Mouse (Mus musculus) limb, embryonic 14.5 days (tissue): ENCODE measurements around the gene Gm10100. TPM values are rescaled to one million over a fixed set of nuclear protein-coding genes. Genes with fewer than 3 reads are reported as not detected.
"Not testable (repeated sequence)": the region's sequence is repeated elsewhere in the genome, so short reads cannot be mapped to it uniquely, and the experiment has no call there.

Experiments
- ATAC-seq: fragments of 200-750 bp; cut with Nextera tagmentation; 2 replicates; pipeline ENCODE4 v1.8.0; 2017; ENCODE audit warnings: low read depth, moderate number of reproducible peaks, moderate TSS enrichment; ENCODE audit not compliant: low FRiP score
- DNase-seq: peaks from one replicate; pipeline ENCODE4 v3.0.0-alpha.2; 2015; ENCODE audit warnings: low spot score
- H3K27ac ChIP-seq: fragments of 300-500 bp; sonication (generic); replicated peaks from 2 replicates; pipeline ENCODE4 v1.5.1; 2014; ENCODE audit warnings: low read depth, mild to moderate bottlenecking, low read length, moderate library complexity, mixed read lengths
- H3K27me3 ChIP-seq: fragments of 300-500 bp; sonication (generic); 2 replicates; pipeline ENCODE4 v1.6.1; 2014; ENCODE audit warnings: low read length, mixed read lengths; ENCODE audit not compliant: control insufficient read depth, insufficient read depth
- H3K36me3 ChIP-seq: fragments of 300-500 bp; sonication (generic); 2 replicates; pipeline ENCODE4 v1.6.1; 2014; ENCODE audit warnings: mild to moderate bottlenecking, low read length, moderate library complexity, mixed read lengths; ENCODE audit not compliant: control insufficient read depth, insufficient read depth
- H3K4me1 ChIP-seq: fragments of 300-500 bp; sonication (generic); 2 replicates; pipeline ENCODE4 v1.6.1; 2014; ENCODE audit warnings: antibody characterized with exemption, low read length, mixed read lengths; ENCODE audit not compliant: control insufficient read depth, insufficient read depth
- H3K4me2 ChIP-seq: fragments of 300-500 bp; sonication (generic); replicated peaks from 2 replicates; pipeline ENCODE4 v1.6.1; 2014; ENCODE audit warnings: low read depth, mild to moderate bottlenecking, low read length, moderate library complexity; ENCODE audit not compliant: severe bottlenecking
- H3K4me3 ChIP-seq: fragments of 300-500 bp; sonication (generic); replicated peaks from 2 replicates; pipeline ENCODE4 v1.5.1; 2014; ENCODE audit warnings: low read length
- H3K9ac ChIP-seq: fragments of 300-500 bp; sonication (generic); 2 replicates; pipeline ENCODE4 v1.6.1; 2014; ENCODE audit warnings: mild to moderate bottlenecking, low read depth, low read length, moderate library complexity; ENCODE audit not compliant: severe bottlenecking
- H3K9me3 ChIP-seq: fragments of 300-500 bp; sonication (generic); 2 replicates; pipeline ENCODE4 v1.6.1; 2016; ENCODE audit warnings: low read length; ENCODE audit not compliant: control insufficient read depth
- POLR2A ChIP-seq: fragments of 200-500 bp; IDR thresholded peaks from 2 replicates; pipeline ENCODE4 v1.8.0; 2012; ENCODE audit warnings: inconsistent platforms, mild to moderate bottlenecking, moderate library complexity, borderline replicate concordance; ENCODE audit not compliant: insufficient read depth, insufficient read length; ENCODE audit errors: extremely low read depth
- WGBS: fragments of 180-500 bp; shearing (Covaris S2); extraction: QIAGEN DNeasy Blood & Tissue Kit; methylation state at CpG from one replicate; pipeline ENCODE4 v1.1.7; 2014; 5-methylcytosine and 5-hydroxymethylcytosine counted together
- polyA plus RNA-seq, 2 experiments: library from polyadenylated mRNA; depleted of rRNA in 1 of 2; stranded (reverse) in 1 of 2; unstranded in 1 of 2; fragments of >200 nt; fragmentation: Nextera tagmentation in 1 of 2; extraction: Ambion mirVana in 1 of 2; gene quantifications; 2 replicates each; pipeline versions ENCODE4 v1.2.1 to v1.2.3; 2012 to 2014

The Gm10100 gene
- polyA plus RNA-seq, 2 experiments: not detected

- H3K9ac ChIP-seq: no peak overlapping the region
- no peak for TF ChIP-seq POLR2A
- H3K36me3 ChIP-seq: no peaks in the 10 kb centered on the region
- H3K4me1 ChIP-seq: no peaks in the 10 kb centered on the region
- WGBS: 34% methylated on average over 4 of the region's 4 CpGs
- no peak for ATAC-seq
- H3K9me3 ChIP-seq: no peaks in the 10 kb centered on the region
- DNase-seq: no peak
- H3K27me3 ChIP-seq: no peaks in the 10 kb centered on the region
- no peak overlapping the region for H3K4me2 ChIP-seq
- H3K4me3 ChIP-seq: no peak overlapping the region
- no peak overlapping the region for H3K27ac ChIP-seq
These were observed 12.6 kb upstream of the Gm10100 start for GRCm38 (mm10) chr10:77713734-77714133.

DNA sequence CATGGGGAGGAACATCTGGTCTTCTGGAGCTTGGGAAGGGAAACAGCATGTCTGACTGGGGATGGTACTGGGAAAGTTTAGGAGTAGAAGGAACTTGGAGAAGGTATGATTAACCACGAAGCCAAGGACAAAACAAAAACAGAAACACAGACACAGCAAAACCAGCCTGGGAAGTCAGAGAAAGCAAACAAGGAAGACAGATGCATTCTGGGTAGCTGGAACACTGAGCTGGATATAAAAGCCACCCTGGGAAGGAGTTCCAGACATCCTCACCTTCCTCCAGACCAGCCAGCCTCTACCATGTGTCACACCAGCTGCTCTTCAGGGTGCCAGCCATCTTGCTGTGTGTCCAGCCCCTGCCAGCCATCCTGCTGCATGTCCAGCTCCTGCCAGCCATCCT, 10.8 kb upstream of the Gm10100 start, which contains the start of gene Gm10142:
Gene Gm10142, plus strand, starts transcription at position 301 of the 400 bp plus-strand sequence.
- H3K4me1 ChIP-seq: no peaks in the 10 kb centered on the region
- no peak for TF ChIP-seq POLR2A
- no peaks in the 10 kb centered on the region for H3K36me3 ChIP-seq
- no peak for DNase-seq
- WGBS: 93% methylated on average over 1 of the region's 1 CpGs
- no peak within 1 kb of the TSS for H3K4me3 ChIP-seq
- no peak within 1 kb of the TSS for H3K27ac ChIP-seq
- no peak within 1 kb of the TSS for H3K4me2 ChIP-seq
- no peaks in the 10 kb centered on the region for H3K9me3 ChIP-seq
- no peak for ATAC-seq
- no peaks in the 10 kb centered on the region for H3K27me3 ChIP-seq
- H3K9ac ChIP-seq: no peak within 1 kb of the TSS

DNA sequence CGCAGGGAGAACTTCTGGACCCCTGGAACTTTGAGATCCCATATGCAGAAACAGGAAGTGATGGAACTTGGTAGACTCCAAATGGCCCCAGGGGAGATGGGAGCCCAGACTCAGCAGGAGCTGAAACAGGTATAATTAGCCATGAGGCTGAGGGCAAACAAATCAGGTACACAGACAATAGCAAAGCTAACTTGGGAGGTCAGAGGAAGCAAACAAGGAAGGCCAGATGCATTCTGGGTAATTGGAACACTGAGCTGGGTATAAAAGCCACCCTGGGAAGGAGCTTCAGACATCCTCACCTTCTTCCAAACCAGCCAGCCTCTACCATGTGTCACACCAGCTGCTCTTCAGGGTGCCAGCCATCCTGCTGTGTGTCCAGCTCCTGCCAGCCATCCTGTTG, 6.0 kb upstream of the Gm10100 start, which contains the start of gene Krtap12-1:
Gene Krtap12-1, plus strand, starts transcription at position 301 of the 400 bp plus-strand sequence.
- 81% methylated on average over 1 of the region's 1 CpGs for WGBS
- not testable (repeated sequence) for H3K4me2 ChIP-seq, DNase-seq, H3K4me1 ChIP-seq, H3K27me3 ChIP-seq, ATAC-seq, H3K9ac ChIP-seq, H3K9me3 ChIP-seq, H3K27ac ChIP-seq, H3K36me3 ChIP-seq, H3K4me3 ChIP-seq

- no peak for TF ChIP-seq POLR2A
- no peaks in the 10 kb centered on the region for H3K27me3 ChIP-seq
- ATAC-seq (no peak), DNase-seq (no peak)
- no peaks in the 10 kb centered on the region for H3K9me3 ChIP-seq
- no peaks in the 10 kb centered on the region for H3K36me3 ChIP-seq
- no peak overlapping the region for H3K4me2 ChIP-seq
- H3K4me1 ChIP-seq: no peaks in the 10 kb centered on the region
- no peak overlapping the region for H3K9ac ChIP-seq
- H3K4me3 ChIP-seq: no peak overlapping the region
- H3K27ac ChIP-seq: no peak overlapping the region
- WGBS: 75% methylated on average over 8 of the region's 8 CpGs
These were observed 1.4 kb upstream of the Gm10100 start for GRCm38 (mm10) chr10:77724855-77725254.

- H3K36me3 ChIP-seq: no peaks in the 10 kb centered on the region
- TF ChIP-seq POLR2A: no peak
- no peak overlapping the region for H3K4me2 ChIP-seq
- no peak overlapping the region for H3K4me3 ChIP-seq
- DNase-seq (no peak), ATAC-seq (no peak)
- 50% methylated on average over 4 of the region's 4 CpGs for WGBS
- no peak overlapping the region for H3K27ac ChIP-seq
- H3K9me3 ChIP-seq: no peaks in the 10 kb centered on the region
- H3K4me1 ChIP-seq: no peaks in the 10 kb centered on the region
- no peak overlapping the region for H3K9ac ChIP-seq
- no peaks in the 10 kb centered on the region for H3K27me3 ChIP-seq
These were observed 2.0 kb downstream of the Gm10100 start for GRCm38 (mm10) chr10:77728280-77728679.

DNA sequence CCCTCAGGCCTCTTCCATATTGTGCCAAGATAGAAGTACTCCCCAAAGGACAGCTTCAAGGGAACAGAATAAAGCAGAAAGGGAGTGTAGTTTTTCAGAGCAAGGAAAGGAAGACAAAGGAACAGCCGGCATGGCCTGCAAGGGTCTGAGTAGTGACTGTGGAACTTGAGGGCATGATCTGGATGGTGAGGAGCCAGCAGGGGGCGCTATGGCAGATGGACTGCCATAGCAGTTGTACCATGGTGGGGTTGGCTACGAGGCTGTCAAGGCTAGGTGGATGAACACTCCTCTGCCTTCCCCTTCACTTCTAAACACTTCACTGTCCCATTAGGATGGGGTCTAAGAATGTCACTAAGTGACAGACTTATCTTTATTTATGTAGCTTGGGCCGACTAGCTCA, 3.0 kb downstream of the Gm10100 start:
- H3K27me3 ChIP-seq: no peaks in the 10 kb centered on the region
- no peaks in the 10 kb centered on the region for H3K4me1 ChIP-seq
- WGBS: 57% methylated on average over 4 of the region's 4 CpGs
- no peaks in the 10 kb centered on the region for H3K9me3 ChIP-seq
- no peaks in the 10 kb centered on the region for H3K36me3 ChIP-seq
- TF ChIP-seq POLR2A: no peak
- no peak overlapping the region for H3K27ac ChIP-seq
- DNase-seq (no peak), ATAC-seq (no peak)
- H3K9ac ChIP-seq: no peak overlapping the region
- no peak overlapping the region for H3K4me3 ChIP-seq
- H3K4me2 ChIP-seq: no peak overlapping the region
